Mouse (Mus musculus): ENCODE measurements around the gene Gm20517.
"Not testable (repeated sequence)": the region's sequence is repeated elsewhere in the genome, so short reads cannot be mapped to it uniquely, and the experiment has no call there.

Gm20517 gene

GRCm38 (mm10) chr17:47628851-47629676, 17.7 kb downstream of the Gm20517 start:
- peak; percentile 96 for DNase-seq

GRCm38 (mm10) chr17:47629717-47630677, 18.6 kb downstream of the Gm20517 start:
- peak in 1 of 2 experiments; percentile 19 for DNase-seq

DNA sequence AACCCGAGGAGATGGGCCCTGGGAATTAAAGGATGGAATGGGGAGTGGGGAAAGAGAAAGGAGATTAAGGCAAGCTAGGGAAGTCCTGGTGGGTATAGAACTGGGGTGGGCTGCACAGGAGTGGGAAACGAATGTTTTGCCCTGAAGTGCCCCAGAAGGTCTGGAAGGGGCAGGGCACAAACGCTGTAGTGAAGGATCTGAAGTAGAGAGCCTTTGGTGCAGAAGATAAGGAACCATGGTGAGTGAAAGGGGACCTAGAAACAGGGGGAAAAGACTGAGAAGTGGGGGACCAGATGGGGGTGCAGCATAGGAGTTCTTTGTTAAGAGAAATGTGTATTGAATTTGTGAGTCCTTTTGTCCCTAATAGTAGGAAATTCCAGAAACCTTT, 19.3 kb downstream of the Gm20517 start, which contains the start of gene Usp49:
Usp49 (plus strand) TSS at position 13 of the 388 bp plus-strand sequence.
- no peak for DNase-seq

DNA sequence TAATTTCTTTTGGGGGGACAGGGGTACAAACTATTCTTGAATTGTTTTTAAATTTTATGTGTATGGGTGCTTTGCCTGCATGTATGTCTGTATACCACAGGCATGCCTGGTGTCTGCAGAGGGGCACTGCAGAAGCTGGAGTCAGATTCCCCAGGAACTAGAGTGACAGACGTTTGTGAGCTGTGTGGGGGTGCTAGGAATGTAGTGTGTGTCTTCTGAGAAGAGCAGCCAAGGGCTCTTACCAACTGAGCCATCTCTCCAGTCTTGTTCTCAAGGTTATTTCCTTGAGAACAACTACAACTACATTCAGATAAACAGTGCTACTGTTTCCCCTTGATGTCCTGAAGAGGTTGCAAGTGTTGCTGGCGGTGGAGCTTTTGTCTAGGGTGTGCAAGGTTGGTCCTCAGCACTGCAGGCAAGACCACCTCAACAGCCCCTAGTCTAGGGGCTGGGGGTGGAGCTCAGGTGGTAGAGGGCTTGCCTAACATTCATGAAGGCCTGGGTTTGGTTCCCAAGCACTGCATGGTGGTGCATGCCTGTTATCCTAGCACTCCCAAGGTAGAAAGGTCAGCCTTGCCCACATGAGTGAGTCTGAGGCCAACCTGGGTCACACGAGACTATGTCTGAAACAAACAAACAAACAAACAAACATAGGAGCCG, 20.9 kb downstream of the Gm20517 start:
- DNase-seq = no peak

DNA sequence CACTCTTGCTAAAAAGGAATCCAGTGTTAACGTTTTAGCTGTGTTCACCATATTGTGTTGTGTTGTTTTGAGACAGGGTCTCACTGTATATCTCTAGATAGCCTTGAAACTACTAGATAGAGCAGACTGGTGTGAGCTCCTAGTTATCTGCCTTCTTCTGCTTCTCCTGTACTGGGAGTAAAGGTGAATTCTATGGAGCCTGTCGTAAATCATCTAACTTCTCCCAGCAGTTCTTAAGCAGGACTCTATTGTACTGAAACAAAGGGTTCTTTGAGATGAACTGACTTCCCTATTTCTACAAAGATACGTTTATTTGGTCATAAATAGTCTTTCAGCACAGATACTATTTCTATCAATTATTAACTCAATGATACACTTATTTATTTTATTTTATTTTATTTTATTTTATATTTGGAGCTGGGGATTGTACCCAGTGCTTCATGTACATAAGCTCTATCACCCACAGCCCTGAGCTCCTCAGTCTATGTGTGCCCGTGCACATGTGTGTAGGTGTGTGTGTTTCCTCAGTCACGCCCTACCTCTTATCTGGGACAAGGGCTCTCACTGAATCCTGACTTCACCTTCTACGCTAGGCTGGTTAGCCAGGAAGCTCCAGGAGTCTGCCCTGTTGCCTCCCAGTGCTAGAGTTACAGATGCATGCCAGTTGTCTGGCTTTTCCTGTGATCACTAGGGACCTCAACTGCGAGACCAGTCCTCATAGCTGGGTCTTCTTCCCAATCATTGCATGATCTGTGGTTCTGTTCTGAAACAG, 22.8 kb downstream of the Gm20517 start:
- DNase-seq = no peak

DNA sequence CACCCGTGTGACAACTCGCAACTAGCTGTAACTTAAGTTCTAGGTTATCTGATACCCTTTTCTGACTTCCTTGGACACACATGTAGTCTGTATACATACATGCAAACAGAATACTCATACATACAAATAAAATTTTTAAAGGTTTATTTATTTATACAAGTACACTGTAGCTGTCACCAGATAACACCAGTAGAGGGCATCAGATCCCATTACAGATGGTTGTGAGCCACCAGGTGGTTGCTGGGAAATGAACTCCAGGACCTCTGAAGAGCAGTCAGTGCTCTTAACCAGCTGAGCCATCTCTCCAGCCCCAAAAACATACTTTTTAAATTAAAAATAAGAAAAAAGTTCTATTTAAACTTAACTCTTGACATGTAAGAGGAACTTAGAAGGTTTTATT, 31.6 kb downstream of the Gm20517 start:
- no peak for DNase-seq

DNA sequence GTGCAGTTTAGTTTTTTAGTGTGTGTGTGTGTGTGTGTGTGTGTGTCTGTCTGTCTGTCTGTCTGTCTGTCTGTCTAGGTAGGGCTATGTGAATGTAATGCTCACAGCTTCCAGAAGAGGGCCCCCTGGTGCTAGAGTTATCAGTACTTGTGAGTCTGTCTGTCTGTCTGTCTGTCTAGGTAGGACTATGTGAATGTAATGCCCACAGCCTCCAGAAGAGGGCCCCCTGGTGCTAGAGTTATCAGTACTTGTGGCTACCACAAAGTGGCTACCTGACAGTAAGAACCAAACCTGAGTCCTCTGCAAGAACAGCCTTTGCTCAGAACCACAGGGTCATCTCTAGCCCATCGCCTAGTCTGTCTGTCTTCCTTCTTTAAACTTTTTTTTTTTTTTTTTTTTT, 35.3 kb downstream of the Gm20517 start:
- DNase-seq = peak; percentile 77 to 80

DNA sequence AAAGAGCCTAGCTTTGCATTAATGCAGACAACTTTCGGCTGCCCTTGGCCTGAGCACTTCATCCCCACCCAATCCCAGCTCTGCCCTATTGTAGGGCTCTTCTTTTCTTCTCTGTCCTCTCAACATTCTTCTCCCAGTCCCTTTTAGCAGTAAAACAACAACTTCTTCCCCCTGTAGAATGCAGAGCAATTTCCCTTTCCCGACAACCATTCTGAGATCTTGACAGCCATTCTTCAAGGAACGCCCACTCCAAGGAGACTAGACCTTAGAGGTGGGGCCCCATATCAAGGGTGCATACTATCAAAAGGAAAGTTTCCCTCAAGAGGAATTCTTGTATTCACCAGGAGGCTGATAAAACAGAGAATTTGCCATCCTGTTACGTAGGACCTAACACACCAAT, 37.6 kb downstream of the Gm20517 start:
- no peak for DNase-seq

GRCm38 (mm10) chr17:47651953-47652352, 40.6 kb downstream of the Gm20517 start:
- no peak for DNase-seq

GRCm38 (mm10) chr17:47654346-47654745, 43.0 kb downstream of the Gm20517 start:
- not testable (repeated sequence) for DNase-seq

DNA sequence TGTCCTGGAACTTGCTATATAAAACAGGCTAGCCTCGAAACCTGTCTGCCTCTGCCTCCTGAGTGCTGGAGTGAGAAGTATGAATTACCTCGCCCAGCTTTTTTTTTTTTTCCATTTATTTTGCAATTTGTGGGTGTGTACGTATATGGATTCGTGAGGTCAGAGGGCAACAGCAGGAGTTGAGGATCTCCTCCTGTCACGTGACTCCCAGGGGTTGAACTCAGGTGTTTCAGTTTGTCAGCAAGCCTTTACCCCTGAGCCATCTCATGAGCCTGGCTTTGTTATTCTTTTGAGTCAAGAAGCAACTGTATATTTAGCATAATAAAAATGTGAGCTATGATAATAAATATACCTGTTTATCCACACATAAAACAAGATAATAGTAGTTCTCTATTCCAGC, 44.3 kb downstream of the Gm20517 start:
- DNase-seq = no peak

GRCm38 (mm10) chr17:47657901-47658300, 46.5 kb downstream of the Gm20517 start:
- DNase-seq = no peak

DNA sequence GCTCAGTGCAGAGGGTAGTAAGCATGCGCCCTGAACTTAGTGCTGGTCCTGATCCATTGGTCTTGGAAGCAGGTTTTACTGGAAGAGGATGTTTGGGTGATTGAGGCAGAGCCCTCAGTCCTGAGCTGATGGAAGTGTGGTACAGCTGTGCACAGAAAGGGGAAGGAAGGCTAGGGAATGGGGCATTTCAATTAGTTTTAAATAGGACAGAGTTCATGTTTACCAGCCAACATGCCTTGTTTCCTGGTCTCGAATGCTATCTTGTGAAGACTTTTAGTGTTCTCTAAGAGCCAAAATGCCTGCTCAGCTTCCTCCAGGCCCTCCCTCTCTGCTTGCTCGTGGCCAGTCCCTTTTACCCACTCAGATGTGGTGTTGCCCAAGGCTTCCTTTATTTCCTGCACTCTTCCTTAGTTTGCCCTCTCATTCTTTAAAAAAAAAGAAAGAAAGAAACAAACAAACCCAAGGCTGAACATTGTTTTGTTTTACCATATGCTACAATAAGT, 47.4 kb downstream of the Gm20517 start:
- no peak for DNase-seq

DNA sequence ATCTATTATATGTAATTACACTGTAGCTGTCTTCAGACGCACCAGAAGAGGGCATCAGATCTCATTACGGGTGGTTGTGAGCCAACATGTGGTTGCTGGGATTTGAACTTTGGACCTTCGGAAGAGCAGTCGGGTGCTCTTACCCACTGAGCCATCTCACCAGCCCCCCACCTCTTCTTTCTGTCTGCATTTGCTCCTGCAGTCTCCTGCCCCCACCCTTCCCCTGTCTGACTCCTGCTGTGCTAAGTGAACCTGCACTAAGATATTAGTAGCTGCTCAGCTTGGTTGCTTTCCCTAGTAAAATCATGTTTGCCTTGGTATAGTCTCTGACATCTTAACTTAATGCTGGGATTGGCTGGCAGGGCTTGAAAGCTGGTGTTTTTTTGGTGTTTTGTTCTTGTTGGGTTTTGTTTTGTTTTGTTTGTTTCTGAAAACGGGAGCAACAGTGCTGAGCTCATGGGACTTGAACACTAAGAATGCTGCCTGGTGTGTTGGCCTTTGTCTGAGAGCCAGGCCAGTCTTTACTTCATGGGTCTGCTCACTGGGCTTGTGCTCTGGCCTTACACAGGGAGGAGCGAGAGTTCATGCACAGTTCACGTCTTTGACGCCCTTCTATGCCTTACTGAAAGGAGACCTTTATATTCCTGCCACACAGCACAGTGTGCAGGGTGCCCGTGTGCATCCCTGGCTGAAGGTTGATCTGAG, 51.8 kb downstream of the Gm20517 start:
- DNase-seq = no peak

DNA sequence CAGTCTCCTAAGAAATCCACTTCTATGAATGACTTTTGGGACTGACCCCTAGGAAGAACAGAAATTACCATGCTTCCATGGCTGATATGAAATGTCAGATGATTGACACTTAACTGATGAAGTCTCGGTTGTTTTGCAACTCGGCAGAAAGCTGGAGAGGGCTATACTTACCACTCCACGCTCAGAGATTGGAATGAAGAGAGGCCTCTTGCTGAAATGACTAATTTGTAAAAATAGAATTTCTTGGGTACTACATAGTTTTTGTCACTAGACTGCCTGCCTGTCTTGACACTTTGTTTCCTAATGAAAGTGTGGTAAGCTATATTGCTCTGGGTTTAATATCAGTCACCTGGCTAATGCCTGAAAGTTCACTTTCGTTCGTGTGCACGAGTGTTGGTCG, 53.1 kb downstream of the Gm20517 start:
- DNase-seq = no peak

GRCm38 (mm10) chr17:47669166-47669565, 57.8 kb downstream of the Gm20517 start:
- DNase-seq = no peak

DNA sequence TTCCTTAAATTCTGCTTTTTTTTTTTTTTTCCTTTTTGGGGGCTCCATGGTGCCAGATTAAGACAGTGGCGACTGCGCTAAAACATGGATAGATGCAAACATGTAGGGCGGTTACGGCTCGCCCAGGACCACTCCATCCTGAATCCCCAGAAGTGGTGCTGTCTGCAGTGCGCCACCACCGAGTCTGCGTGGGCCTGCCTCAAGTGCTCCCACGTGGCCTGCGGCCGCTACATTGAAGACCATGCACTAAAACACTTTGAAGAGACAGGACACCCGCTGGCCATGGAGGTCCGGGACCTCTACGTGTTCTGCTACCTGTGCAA, 60.6 kb downstream of the Gm20517 start:
- no peak for DNase-seq

GRCm38 (mm10) chr17:47672311-47673111, 61.1 kb downstream of the Gm20517 start:
- DNase-seq = no peak

GRCm38 (mm10) chr17:47676581-47676980, 65.2 kb downstream of the Gm20517 start:
- DNase-seq = peak; percentile 62 to 65

DNA sequence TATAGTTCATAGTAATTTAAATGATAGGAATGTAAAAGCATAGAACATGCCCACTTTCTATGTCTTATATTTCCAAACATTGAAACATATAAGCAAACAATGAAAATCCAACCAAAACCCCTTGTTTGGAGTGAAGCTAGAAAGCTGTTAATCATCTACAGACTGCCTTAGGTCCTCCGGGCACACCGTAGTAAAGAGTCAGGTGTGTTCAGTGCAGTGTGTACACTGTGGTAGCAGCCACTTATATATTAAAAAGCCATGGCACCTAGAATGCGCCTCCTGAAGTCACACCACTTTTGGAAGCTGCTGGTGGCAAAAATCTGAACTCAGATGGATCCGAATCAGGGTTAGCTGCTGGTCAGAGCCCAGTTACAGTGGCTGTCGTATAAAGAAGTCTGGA, 66.8 kb downstream of the Gm20517 start:
- no peak for DNase-seq

DNA sequence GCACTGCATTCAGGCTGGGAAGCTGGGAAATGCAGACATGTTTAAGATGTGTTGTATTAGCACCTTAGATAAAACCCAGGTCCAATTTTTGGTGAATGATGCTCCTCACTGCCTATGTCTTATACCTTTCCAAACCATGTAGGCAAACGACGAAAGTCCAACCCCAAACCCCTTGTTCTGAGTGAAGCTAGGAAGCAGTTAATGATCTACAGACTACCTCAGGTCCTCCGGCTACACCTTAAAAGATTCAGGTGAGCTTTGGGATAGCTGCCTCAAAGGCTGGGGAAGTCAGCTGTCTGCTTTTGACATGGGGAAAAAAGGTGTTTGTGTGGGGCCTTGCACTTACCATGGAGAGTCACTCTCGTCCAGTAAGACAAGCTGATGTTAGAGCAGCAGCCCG, 67.3 kb downstream of the Gm20517 start:
- DNase-seq = no peak

Measured in B cell, adult 2 months (primary cell).